8 mouse cellular contexts compared by ENCODE assay signal in genomic region chr7:19131324-19131848, GRCm38 (mm10). TPM values are rescaled to one million over a fixed set of nuclear protein-coding genes. Genes with fewer than 3 reads are reported as not detected.
DNase-seq lines count a peak whose midpoint lies in the region; ATAC-seq and TF ChIP-seq lines count a peak whose summit lies in the region.

No protein-coding gene starts in this region.

- 0 out of 2 replicates have a peak, but pooled peaks have one; percentile 15 for TF ChIP-seq POLR2A in cortical plate, adult 2 months (IDR thresholded peaks at IDR 0.05; ENCODE audit: extremely low read depth, insufficient read depth, low read length)

- no peaks in the 10 kb centered on the region for H3K9me3 ChIP-seq in megakaryocyte, embryonic 14.5 days

- peak overlapping the region; percentile 76 for H3K27ac ChIP-seq in cortical plate, adult 2 months (ENCODE audit: insufficient read depth, low read length)

- H3K36me3 ChIP-seq in megakaryocyte, embryonic 14.5 days (replicated peaks; ENCODE audit: low read length), result peaks cover 64% of the 10 kb centered on the region

- peak; percentile 97 for ATAC-seq in activated CD4-positive, CD25-positive, alpha-beta regulatory T cell, adult 4 months

- H3K4me1 ChIP-seq in cortical plate, adult 2 months (ENCODE audit: control insufficient read depth, insufficient read depth, low read length), result peaks cover 2% of the 10 kb centered on the region; the same call in 1 of the 2 replicates
- H3K4me1 ChIP-seq in megakaryocyte, embryonic 14.5 days, result peaks cover 56% of the 10 kb centered on the region

- peak; percentile 97 to 99 for DNase-seq in gastrocnemius, adult 8-10 months (ENCODE audit: low spot score in 2 of 2)
- peak; percentile 89 for DNase-seq in hindlimb bud, embryonic 11.5 days (ENCODE audit: extremely low spot score, low read depth, low spot score)
- DNase-seq in left cerebral cortex, adult 8-10 months (ENCODE audit: low spot score in 2 of 2), result peak; percentile 85 to 98
- peak; percentile 98 to 99 for DNase-seq in right cerebral cortex, postnatal 10 days (ENCODE audit: low spot score in 2 of 2)
- peak; percentile 95 for DNase-seq in urinary bladder, postnatal 25 days (ENCODE audit: low spot score)

- peak overlapping the region; percentile 30 for H3K4me3 ChIP-seq in cortical plate, adult 2 months (ENCODE audit: insufficient read depth, low read length)
- H3K4me3 ChIP-seq in megakaryocyte, embryonic 14.5 days (replicated peaks), result peak overlapping the region; percentile 91

- H3K27me3 ChIP-seq in megakaryocyte, embryonic 14.5 days (replicated peaks), result no peaks in the 10 kb centered on the region

- peak; percentile 46 for TF ChIP-seq CTCF in cortical plate, adult 2 months (IDR thresholded peaks at IDR 0.05; ENCODE audit: extremely low read depth, insufficient read depth, low read length)

RNA-seq across cellular contexts. Expression of gene Fbxo46, which starts 11.7 kb away (rescaled TPM):
- 10 to 100 TPM; 17.1 to 17.7 TPM for polyA plus RNA-seq in activated CD4-positive, CD25-positive, alpha-beta regulatory T cell, adult 4 months (2017; shearing (Covaris generic))
- polyA plus RNA-seq in cortical plate, adult 2 months (2012; rRNA removed), result 8.2 and 8.6 TPM in 2 replicates
- total RNA-seq in gastrocnemius, adult 8-10 months (2022), result 1 to 10 TPM; 2.2 to 2.9 (median 2.3) TPM
- 10 to 100 TPM; 13.2 to 15.7 (median 14.2) TPM for total RNA-seq in left cerebral cortex, adult 8-10 months (2022)
- 28.9 and 35.0 TPM in 2 replicates for polyA plus RNA-seq in megakaryocyte, embryonic 14.5 days (2012; ENCODE audit: insufficient read depth, low replicate concordance)

RNA-seq across cellular contexts. Expression of gene Gm4969, which starts 13.2 kb away (rescaled TPM):
- not detected for polyA plus RNA-seq in activated CD4-positive, CD25-positive, alpha-beta regulatory T cell, adult 4 months (2017; shearing (Covaris generic))
- polyA plus RNA-seq in cortical plate, adult 2 months (2012; rRNA removed), result 0.70 and 1.1 TPM in 2 replicates
- total RNA-seq in gastrocnemius, adult 8-10 months (2022), result not detected
- total RNA-seq in left cerebral cortex, adult 8-10 months (2022), result under 1 TPM in 3 of 4 experiments, not detected in 1; 0.37 to 0.68 (median 0.48) TPM
- not detected in 2 replicates for polyA plus RNA-seq in megakaryocyte, embryonic 14.5 days (2012; ENCODE audit: insufficient read depth, low replicate concordance)

RNA-seq across cellular contexts. Expression of gene Qpctl, which starts 17.7 kb away (rescaled TPM):
- 10 to 100 TPM in 1 of 2 experiments, 1 to 10 TPM in 1; 8.9 to 11.6 TPM for polyA plus RNA-seq in activated CD4-positive, CD25-positive, alpha-beta regulatory T cell, adult 4 months (2017; shearing (Covaris generic))
- polyA plus RNA-seq in cortical plate, adult 2 months (2012; rRNA removed), result 16.2 and 17.4 TPM in 2 replicates
- 1 to 10 TPM; 1.6 to 2.3 (median 1.9) TPM for total RNA-seq in gastrocnemius, adult 8-10 months (2022)
- 10 to 100 TPM; 16.5 to 19.2 (median 18.6) TPM for total RNA-seq in left cerebral cortex, adult 8-10 months (2022)
- polyA plus RNA-seq in megakaryocyte, embryonic 14.5 days (2012; ENCODE audit: insufficient read depth, low replicate concordance), result 5.0 and 11.8 TPM in 2 replicates

RNA-seq across cellular contexts. Expression of gene Snrpd2, which starts 18.1 kb away (rescaled TPM):
- 10 to 100 TPM; 85.2 to 96.5 TPM for polyA plus RNA-seq in activated CD4-positive, CD25-positive, alpha-beta regulatory T cell, adult 4 months (2017; shearing (Covaris generic))
- polyA plus RNA-seq in cortical plate, adult 2 months (2012; rRNA removed), result 88.2 and 92.1 TPM in 2 replicates
- 10 to 100 TPM; 50.6 to 59.4 (median 57.3) TPM for total RNA-seq in gastrocnemius, adult 8-10 months (2022)
- total RNA-seq in left cerebral cortex, adult 8-10 months (2022), result 10 to 100 TPM; 73.5 to 79.4 (median 76.1) TPM
- polyA plus RNA-seq in megakaryocyte, embryonic 14.5 days (2012; ENCODE audit: insufficient read depth, low replicate concordance), result 50.5 and 69.4 TPM in 2 replicates

RNA-seq across cellular contexts. Expression of gene Gipr, which starts 34.5 kb away (rescaled TPM):
- not detected for polyA plus RNA-seq in activated CD4-positive, CD25-positive, alpha-beta regulatory T cell, adult 4 months (2017; shearing (Covaris generic))
- 3.3 and 3.9 TPM in 2 replicates for polyA plus RNA-seq in cortical plate, adult 2 months (2012; rRNA removed)
- under 1 TPM in 1 of 4 experiments, not detected in 3; 0.13 TPM for total RNA-seq in gastrocnemius, adult 8-10 months (2022)
- total RNA-seq in left cerebral cortex, adult 8-10 months (2022), result 1 to 10 TPM; 1.2 to 2.5 (median 1.5) TPM
- polyA plus RNA-seq in megakaryocyte, embryonic 14.5 days (2012; ENCODE audit: insufficient read depth, low replicate concordance), result 1.2 TPM in 2 replicates

Comparison
In these comparisons a context has a peak if more than half of its experiments do, and no peak if none do; other contexts are left out.
1. Peak in every context shown above with its lines: DNase-seq, ATAC-seq, H3K4me3 ChIP-seq and H3K27ac ChIP-seq.